Mouse (Mus musculus): ENCODE results near the gene Olfr508.
"Not testable (repeated sequence)": the region's sequence is repeated elsewhere in the genome, so short reads cannot be mapped to it uniquely, and the experiment has no call there.

Gene Olfr508

GRCm38 (mm10) chr7:108629694-108630093 is at the start of gene Olfr508:
Olfr508 (plus strand) TSS chr7:108629994.
- Histone ChIP-seq H3K36me3 (ENCODE audit: control insufficient read depth, insufficient read depth, low read length, poor library complexity, severe bottlenecking) (no peaks in the 10 kb centered on the region), H3K27me3 (ENCODE audit: control insufficient read depth, insufficient read depth, low read length, poor library complexity, severe bottlenecking) (no peaks in the 10 kb centered on the region)
- DNase-seq (ENCODE audit: low read depth, low spot score): no peak

- no peaks in the 10 kb centered on the region for H3K27me3 ChIP-seq (ENCODE audit: control insufficient read depth, insufficient read depth, low read length, poor library complexity, severe bottlenecking)
- DNase-seq (ENCODE audit: low read depth, low spot score): no peak
- H3K36me3 ChIP-seq (ENCODE audit: control insufficient read depth, insufficient read depth, low read length, poor library complexity, severe bottlenecking): no peaks in the 10 kb centered on the region
These were observed 40.0 kb upstream of the Olfr508 start for GRCm38 (mm10) chr7:108589797-108590196.

- not testable (repeated sequence) for DNase-seq (ENCODE audit: low read depth, low spot score); H3K27me3 ChIP-seq (ENCODE audit: control insufficient read depth, insufficient read depth, low read length, poor library complexity, severe bottlenecking); H3K36me3 ChIP-seq (ENCODE audit: control insufficient read depth, insufficient read depth, low read length, poor library complexity, severe bottlenecking)
These were observed 27.9 kb upstream of the Olfr508 start for GRCm38 (mm10) chr7:108601916-108602315.

- no peak for DNase-seq (ENCODE audit: low read depth, low spot score)
- H3K36me3 ChIP-seq (ENCODE audit: control insufficient read depth, insufficient read depth, low read length, poor library complexity, severe bottlenecking): no peaks in the 10 kb centered on the region
These were observed 19.3 kb upstream of the Olfr508 start, which contains the start of gene Olfr506 for GRCm38 (mm10) chr7:108610487-108610886. Olfr506 (plus strand) TSS chr7:108610787.

GRCm38 (mm10) chr7:108614110-108614509 is 15.7 kb upstream of the Olfr508 start:
- no peaks in the 10 kb centered on the region for H3K36me3 ChIP-seq (ENCODE audit: control insufficient read depth, insufficient read depth, low read length, poor library complexity, severe bottlenecking)
- no peaks in the 10 kb centered on the region for H3K27me3 ChIP-seq (ENCODE audit: control insufficient read depth, insufficient read depth, low read length, poor library complexity, severe bottlenecking)

More at GRCm38 (mm10) chr7:108610487-108610886, 19.3 kb upstream of the Olfr508 start, which contains the start of gene Olfr506:
- no peaks in the 10 kb centered on the region for H3K27me3 ChIP-seq (ENCODE audit: control insufficient read depth, insufficient read depth, low read length, poor library complexity, severe bottlenecking)

GRCm38 (mm10) chr7:108616781-108617180 is 13.0 kb upstream of the Olfr508 start:
- H3K36me3 ChIP-seq (ENCODE audit: control insufficient read depth, insufficient read depth, low read length, poor library complexity, severe bottlenecking); H3K27me3 ChIP-seq (ENCODE audit: control insufficient read depth, insufficient read depth, low read length, poor library complexity, severe bottlenecking); DNase-seq (ENCODE audit: low read depth, low spot score): not testable (repeated sequence)

More at GRCm38 (mm10) chr7:108614110-108614509, 15.7 kb upstream of the Olfr508 start:
- no peak for DNase-seq (ENCODE audit: low read depth, low spot score)

GRCm38 (mm10) chr7:108621514-108621913 is 8.3 kb upstream of the Olfr508 start, which contains the start of gene Olfr507:
Olfr507 (plus strand) TSS chr7:108621814.
- H3K36me3 ChIP-seq (ENCODE audit: control insufficient read depth, insufficient read depth, low read length, poor library complexity, severe bottlenecking): no peaks in the 10 kb centered on the region
- DNase-seq (ENCODE audit: low read depth, low spot score): no peak
- H3K27me3 ChIP-seq (ENCODE audit: control insufficient read depth, insufficient read depth, low read length, poor library complexity, severe bottlenecking): no peaks in the 10 kb centered on the region

- Histone ChIP-seq H3K27me3 (ENCODE audit: control insufficient read depth, insufficient read depth, low read length, poor library complexity, severe bottlenecking) (no peaks in the 10 kb centered on the region), H3K36me3 (ENCODE audit: control insufficient read depth, insufficient read depth, low read length, poor library complexity, severe bottlenecking) (no peaks in the 10 kb centered on the region)
- no peak for DNase-seq (ENCODE audit: low read depth, low spot score)
These were observed 22.0 kb downstream of the Olfr508 start, which contains the start of gene Olfr509 for GRCm38 (mm10) chr7:108651806-108652205. Olfr509 (minus strand) TSS chr7:108651906.

- DNase-seq (ENCODE audit: low read depth, low spot score): no peak
- Histone ChIP-seq H3K27me3 (ENCODE audit: control insufficient read depth, insufficient read depth, low read length, poor library complexity, severe bottlenecking) (no peaks in the 10 kb centered on the region), H3K36me3 (ENCODE audit: control insufficient read depth, insufficient read depth, low read length, poor library complexity, severe bottlenecking) (no peaks in the 10 kb centered on the region)
These were observed 32.6 kb downstream of the Olfr508 start for GRCm38 (mm10) chr7:108662419-108662818.

GRCm38 (mm10) chr7:108666118-108666517 is 36.3 kb downstream of the Olfr508 start, which contains the start of gene Olfr510:
Olfr510 (plus strand) TSS chr7:108666418.
- no peak for DNase-seq (ENCODE audit: low read depth, low spot score)
- Histone ChIP-seq H3K27me3 (ENCODE audit: control insufficient read depth, insufficient read depth, low read length, poor library complexity, severe bottlenecking) (no peaks in the 10 kb centered on the region), H3K36me3 (ENCODE audit: control insufficient read depth, insufficient read depth, low read length, poor library complexity, severe bottlenecking) (no peaks in the 10 kb centered on the region)

GRCm38 (mm10) chr7:108671058-108671457 is 41.3 kb downstream of the Olfr508 start:
- no peak for DNase-seq (ENCODE audit: low read depth, low spot score)
- Histone ChIP-seq H3K36me3 (ENCODE audit: control insufficient read depth, insufficient read depth, low read length, poor library complexity, severe bottlenecking) (no peaks in the 10 kb centered on the region), H3K27me3 (ENCODE audit: control insufficient read depth, insufficient read depth, low read length, poor library complexity, severe bottlenecking) (no peaks in the 10 kb centered on the region)

GRCm38 (mm10) chr7:108678886-108679285 is 49.1 kb downstream of the Olfr508 start:
- no peaks in the 10 kb centered on the region for H3K27me3 ChIP-seq (ENCODE audit: control insufficient read depth, insufficient read depth, low read length, poor library complexity, severe bottlenecking)
- no peak for DNase-seq (ENCODE audit: low read depth, low spot score)
- H3K36me3 ChIP-seq (ENCODE audit: control insufficient read depth, insufficient read depth, low read length, poor library complexity, severe bottlenecking): no peaks in the 10 kb centered on the region

All from splenic B cell, adult 2 months (primary cell).